Mouse (Mus musculus) natural killer cell, adult 2 months (primary cell): ENCODE data around the gene Hdac9.
"Not testable (repeated sequence)": the region's sequence is repeated elsewhere in the genome, so short reads cannot be mapped to it uniquely, and the experiment has no call there.

Experiments used
- DNase-seq, 2 experiments: peaks; one replicate each; pipeline ENCODE4 v3.0.0; 2022; ENCODE audit warnings: low spot score in 2 of 2

Hdac9 gene

GRCm38 (mm10) chr12:34087292-34087942 lies 829.5 kb downstream of the Hdac9 start:
- DNase-seq = no peak

DNA sequence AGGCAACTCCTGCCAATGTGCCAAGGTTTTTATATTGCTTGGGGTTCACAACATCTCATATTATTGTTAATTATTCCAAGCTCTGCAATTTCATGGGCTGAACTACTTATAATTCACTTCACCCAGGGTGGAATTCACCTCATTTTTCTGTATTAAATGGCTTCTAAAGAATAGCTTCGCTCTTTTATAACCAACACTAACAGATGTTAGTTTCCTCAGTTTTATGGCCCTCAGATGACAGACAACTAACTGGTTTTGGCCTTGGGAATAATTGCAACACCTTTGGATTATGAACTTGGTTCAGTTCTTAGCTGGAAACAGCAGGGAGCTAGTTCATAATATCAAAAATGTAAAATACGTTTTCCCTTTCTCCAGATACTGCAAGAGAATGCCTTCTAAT lies 839.9 kb downstream of the Hdac9 start:
- no peak for DNase-seq

GRCm38 (mm10) chr12:34075805-34076509 lies 840.9 kb downstream of the Hdac9 start:
- DNase-seq = no peak

DNA sequence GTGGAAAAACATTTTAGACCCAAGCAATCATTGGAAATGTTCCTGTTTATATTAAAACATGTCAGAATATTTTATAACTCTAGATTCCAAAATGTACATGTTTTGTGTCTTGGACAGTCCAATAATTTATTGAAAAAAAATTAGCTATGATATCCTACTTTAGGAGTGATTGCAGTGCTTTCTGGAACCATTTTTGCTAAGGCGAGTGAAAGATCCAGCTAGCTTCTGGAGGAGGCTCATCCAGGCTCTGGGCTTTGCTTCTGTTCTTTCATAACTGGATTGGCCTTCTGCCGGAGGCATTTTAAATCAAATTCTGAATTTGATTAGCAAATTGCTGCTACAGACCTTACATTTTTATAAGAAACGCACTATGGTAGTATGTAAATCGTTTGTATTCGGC lies 864.4 kb downstream of the Hdac9 start:
- no peak for DNase-seq

GRCm38 (mm10) chr12:34052036-34052435 lies 864.9 kb downstream of the Hdac9 start:
- no peak for DNase-seq

- no peak for DNase-seq
Observed at GRCm38 (mm10) chr12:34051112-34051511, 865.8 kb downstream of the Hdac9 start.

DNA sequence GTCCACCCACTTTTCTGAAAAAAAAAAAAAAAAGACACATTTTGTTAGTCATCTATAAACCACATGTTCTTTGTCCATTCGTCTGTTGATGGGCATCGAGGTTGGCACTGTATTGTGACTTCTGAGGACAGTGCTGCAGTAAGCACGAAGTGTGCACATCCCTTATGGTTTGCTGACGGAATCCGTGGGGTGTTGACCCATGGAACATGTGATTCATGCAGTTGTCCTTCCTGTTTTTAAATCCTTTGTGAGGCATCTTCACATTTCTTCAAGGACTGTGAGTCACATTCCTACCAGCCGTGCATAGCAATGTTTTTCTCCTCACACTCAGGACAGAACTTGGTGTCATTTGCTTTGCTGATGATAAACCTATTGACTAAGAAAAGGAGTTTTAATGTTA lies 875.9 kb downstream of the Hdac9 start:
- DNase-seq = no peak

GRCm38 (mm10) chr12:34040061-34040460 lies 876.8 kb downstream of the Hdac9 start:
- DNase-seq = no peak

DNA sequence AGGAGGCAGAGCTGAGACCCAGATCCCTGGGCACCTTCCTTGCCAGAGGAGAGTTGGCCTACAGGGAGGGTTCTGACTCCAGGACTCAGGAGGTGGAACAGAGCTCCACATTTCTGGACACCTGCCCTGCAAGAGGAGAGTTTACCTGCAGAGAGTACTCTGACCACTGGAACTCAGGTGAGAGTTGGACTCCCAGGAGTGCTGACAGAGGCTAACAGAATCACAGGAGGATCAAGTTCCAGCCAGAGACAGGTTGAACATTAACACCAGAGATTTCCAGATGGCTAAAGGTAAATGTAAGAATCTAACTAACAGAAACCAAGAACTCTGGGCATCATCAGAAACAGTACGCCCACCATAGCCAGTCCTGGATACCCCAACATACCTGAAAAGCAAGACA lies 907.1 kb downstream of the Hdac9 start:
- DNase-seq = not testable (repeated sequence)
